Comparison of ENCODE assay signal across 22 mouse cellular contexts in genomic region chr11:7561437-7561836, GRCm38 (mm10).
A peak's percentile ranks its signal among the peaks of the same experiment; 100 is the strongest.
DNase-seq lines count a peak whose midpoint lies in the region; ATAC-seq and TF ChIP-seq lines count a peak whose summit lies in the region.
"Had no signal": no experiment of that assay in that cellular context is flagged by ENCODE, and none has a peak within 500 bp of the region (broad histone marks: within the 10 kb centered on the region; RNA-seq: fewer than 3 reads in every experiment).

No protein-coding gene starts in this region.

- H3K27me3 ChIP-seq in kidney, embryonic 15.5 days: no peaks in the 10 kb centered on the region
- H3K27me3 ChIP-seq in stomach, postnatal 0 days (ENCODE audit: control insufficient read depth, insufficient read depth, low read length): no peaks in the 10 kb centered on the region
- H3K27me3 ChIP-seq: forebrain, embryonic 15.5 days; hindbrain, embryonic 12.5 days; Patski had no signal

- H3K9me3 ChIP-seq in kidney, embryonic 15.5 days (replicated peaks): no peaks in the 10 kb centered on the region
- no peaks in the 10 kb centered on the region for H3K9me3 ChIP-seq in ES-E14 (ENCODE audit: control insufficient read depth, insufficient read depth, low read depth, low read length)
- no peaks in the 10 kb centered on the region for H3K9me3 ChIP-seq in stomach, postnatal 0 days (ENCODE audit: control insufficient read depth, low read length)
- H3K9me3 ChIP-seq: forebrain, embryonic 15.5 days; heart, embryonic 10.5 days; hindbrain, embryonic 12.5 days had no signal

- no peak for ATAC-seq in kidney, embryonic 15.5 days (replicated peaks; ENCODE audit: low FRiP score)
- peak; percentile 87 for ATAC-seq in stomach, postnatal 0 days (ENCODE audit: low FRiP score, low TSS enrichment)
- ATAC-seq: CD4-positive, CD25-positive, alpha-beta regulatory T cell, adult 4 months; forebrain, embryonic 15.5 days; hindbrain, embryonic 16.5 days; inflammation-experienced regulatory T-cells, adult 6 months; Patski had no signal

- H3K4me2 ChIP-seq in kidney, embryonic 15.5 days: no peak overlapping the region
- no peak overlapping the region for H3K4me2 ChIP-seq in stomach, postnatal 0 days (replicated peaks; ENCODE audit: low read depth)
- H3K4me2 ChIP-seq: forebrain, embryonic 15.5 days; hindbrain, embryonic 12.5 days had no signal

- DNase-seq in kidney, postnatal 36 days: no peak
- DNase-seq in urinary bladder, postnatal 14 days (ENCODE audit: low spot score): peak; percentile 14
- no peak for DNase-seq in urinary bladder, adult 2 months (ENCODE audit: low spot score)
- no peak for DNase-seq in ES-E14 (ENCODE audit: low read depth, low spot score)
- no peak for DNase-seq in stomach, postnatal 0 days (ENCODE audit: low spot score)
- DNase-seq in cerebellum, postnatal 36 days: no peak
- DNase-seq: adrenal gland, adult 2 months; adrenal gland, postnatal 25 days; B cell, adult 2 months; cerebellum, adult 8-10 months; cerebellum, postnatal 25 days; gastrocnemius, postnatal 10 days; heart, postnatal 10 days; heart, postnatal 4 days had no signal

- in situ Hi-C loops in ES-E14 (cut with MboI; ENCODE audit: low sequenced_read_pairs in 2 of 2, unreplicated experiment in 2 of 2): loop anchor here in 1 of 2 experiments (10.0 kb wide), 1 partner anchor 357 kb away; no protein-coding TSS in a partner anchor

- 0 out of 2 replicates have a peak, but pooled peaks cover 3% of the 10 kb centered on the region for H3K4me1 ChIP-seq in kidney, embryonic 15.5 days
- no peaks in the 10 kb centered on the region for H3K4me1 ChIP-seq in ES-E14 (ENCODE audit: control insufficient read depth in 2 of 2, insufficient read depth in 2 of 2, low read length in 2 of 2, poor library complexity in 1 of 2)
- no peaks in the 10 kb centered on the region for H3K4me1 ChIP-seq in stomach, postnatal 0 days (replicated peaks; ENCODE audit: control insufficient read depth, insufficient read depth)
- H3K4me1 ChIP-seq: forebrain, embryonic 15.5 days; heart, embryonic 10.5 days; hindbrain, embryonic 12.5 days had no signal

- H3K27ac ChIP-seq in kidney, embryonic 15.5 days: 0 out of 2 replicates have a peak overlapping the region, but pooled peaks have one; percentile 37
- no peak overlapping the region for H3K27ac ChIP-seq in ES-E14 (ENCODE audit: insufficient read depth, low read depth, low read length, poor library complexity, severe bottlenecking)
- H3K27ac ChIP-seq in stomach, postnatal 0 days (replicated peaks): no peak overlapping the region
- H3K27ac ChIP-seq: forebrain, embryonic 15.5 days; heart, embryonic 10.5 days; hindbrain, embryonic 12.5 days had no signal

- no peaks in the 10 kb centered on the region for H3K36me3 ChIP-seq in kidney, embryonic 15.5 days
- H3K36me3 ChIP-seq in ES-E14 (ENCODE audit: control insufficient read depth, insufficient read depth, low read length, poor library complexity, severe bottlenecking): no peaks in the 10 kb centered on the region
- H3K36me3 ChIP-seq in stomach, postnatal 0 days (ENCODE audit: control insufficient read depth, insufficient read depth, low read length): no peaks in the 10 kb centered on the region
- H3K36me3 ChIP-seq: forebrain, embryonic 15.5 days; heart, embryonic 10.5 days; hindbrain, embryonic 12.5 days had no signal

- no peak for TF ChIP-seq EP300 in stomach, postnatal 0 days (optimal IDR thresholded peaks at IDR 0.05)

- no peak overlapping the region for H3K4me3 ChIP-seq in kidney, embryonic 15.5 days (replicated peaks)
- H3K4me3 ChIP-seq in ES-E14 (ENCODE audit: insufficient read depth in 1 of 2, low read depth in 1 of 2, low read length in 2 of 2, poor library complexity in 1 of 2, severe bottlenecking in 1 of 2): no peak overlapping the region
- no peak overlapping the region for H3K4me3 ChIP-seq in stomach, postnatal 0 days (ENCODE audit: low read depth, low read length)
- H3K4me3 ChIP-seq: forebrain, embryonic 15.5 days; heart, embryonic 10.5 days; hindbrain, embryonic 12.5 days had no signal

- TF ChIP-seq CTCF in stomach, postnatal 0 days (IDR thresholded peaks at IDR 0.05; ENCODE audit: low read depth): no peak

- no peak overlapping the region for H3K9ac ChIP-seq in kidney, embryonic 15.5 days
- no peak overlapping the region for H3K9ac ChIP-seq in ES-E14 (ENCODE audit: insufficient read depth, low read depth, low read length, poor library complexity, severe bottlenecking)
- no peak overlapping the region for H3K9ac ChIP-seq in stomach, postnatal 0 days (ENCODE audit: low read length)
- H3K9ac ChIP-seq: forebrain, embryonic 15.5 days; hindbrain, embryonic 12.5 days had no signal

- 38% methylated on average over 1 of the region's 1 CpGs for WGBS in kidney, embryonic 15.5 days
- 47% methylated on average over 1 of the region's 1 CpGs for WGBS in stomach, postnatal 0 days

TF ChIP-seq in ES-E14, 5 proteins besides CTCF, POLR2A, EP300 and RAD21:
- TF ChIP-seq ZNF384 (IDR thresholded peaks at IDR 0.05; ENCODE audit: low read depth, low read length) (no peak), MAFK (IDR thresholded peaks at IDR 0.05; ENCODE audit: insufficient read depth, low read depth, low read length) (peak; percentile 79), CHD2 (IDR thresholded peaks at IDR 0.05; ENCODE audit: low read depth, low read length) (no peak), HCFC1 (IDR thresholded peaks at IDR 0.05; ENCODE audit: borderline replicate concordance, insufficient read depth, low read length) (no peak)
